Mouse (Mus musculus) heart, adult 2 months (tissue): Measurements from ENCODE around the gene Fam129b. TPM values are rescaled to one million over a fixed set of nuclear protein-coding genes. Genes with fewer than 3 reads are reported as not detected.

Source experiments
- DNase-seq, 2 experiments: peaks; one replicate each; pipeline ENCODE4 v3.0.0; 2021
- H3K27ac ChIP-seq: fragments of 200-600 bp; 2 replicates; pipeline ENCODE4 v1.8.1; 2022
- H3K27me3 ChIP-seq: fragments of 200-500 bp; 2 replicates; pipeline ENCODE4 v1.6.1; 2012; ENCODE audit warnings: mild to moderate bottlenecking, low read length, inconsistent platforms, mixed read lengths; ENCODE audit not compliant: control insufficient read depth, insufficient read depth
- H3K36me3 ChIP-seq: fragments of 200-500 bp; 2 replicates; pipeline ENCODE4 v1.6.1; 2012; ENCODE audit warnings: low read length, inconsistent platforms; ENCODE audit not compliant: control insufficient read depth, insufficient read depth
- H3K4me1 ChIP-seq: fragments of 200-500 bp; 2 replicates; pipeline ENCODE4 v1.6.1; 2011; ENCODE audit warnings: low read length; ENCODE audit not compliant: control insufficient read depth, insufficient read depth
- H3K4me3 ChIP-seq: fragments of 200-600 bp; 2 replicates; pipeline ENCODE4 v1.8.1; 2022
- H3K79me2 ChIP-seq: fragments of 200-500 bp; replicated peaks from 2 replicates; pipeline ENCODE4 v1.6.1; 2012; ENCODE audit warnings: mild to moderate bottlenecking, inconsistent platforms, low read length, moderate library complexity, mixed read lengths; ENCODE audit not compliant: control insufficient read depth, insufficient read depth
- H3K9ac ChIP-seq: fragments of 200-500 bp; 2 replicates; pipeline ENCODE4 v1.6.1; 2012; ENCODE audit warnings: low read depth, mild to moderate bottlenecking, control low read depth, inconsistent platforms, low read length, mixed read lengths
- CTCF ChIP-seq: fragments of 200-600 bp; IDR thresholded peaks from 2 replicates; pipeline ENCODE4 v1.8.1; 2022; ENCODE audit warnings: antibody characterized with exemption, mild to moderate bottlenecking, moderate library complexity
- EP300 ChIP-seq: fragments of 200-500 bp; IDR thresholded peaks from 2 replicates; pipeline ENCODE4 v1.6.1; 2011; ENCODE audit warnings: low read depth, low read length, control low read depth; ENCODE audit not compliant: insufficient read depth
- POLR2A ChIP-seq: fragments of 200-500 bp; IDR thresholded peaks from 2 replicates; pipeline ENCODE4 v1.6.1; 2011; ENCODE audit warnings: mild to moderate bottlenecking, low read depth, low read length, control low read depth; ENCODE audit not compliant: insufficient read depth
- WGBS: fragments of 180-500 bp; shearing (Covaris S2); methylation state at CpG from one replicate; pipeline ENCODE4 v1.1.7; 2018; 5-methylcytosine and 5-hydroxymethylcytosine counted together
- intact Hi-C: fragments of 180-260 bp; cut with DNase I; formaldehyde crosslinking; loops from one replicate; pipeline ENCODE4 v1.15.1; 2025
- polyA plus RNA-seq: library from polyadenylated mRNA; depleted of rRNA; stranded (reverse); fragments of >200 nt; gene quantifications from 2 replicates; pipeline ENCODE4 v1.2.3, GENCODE M21; 2012
- total RNA-seq, 2 experiments: library from RNA; stranded (reverse); gene quantifications; 2 replicates each; pipeline ENCODE4 v1.2.3; 2021

Gene Fam129b
- total and polyA plus RNA-seq, 3 experiments, result 19.5 to 21.0 (median 20.0) TPM

DNA sequence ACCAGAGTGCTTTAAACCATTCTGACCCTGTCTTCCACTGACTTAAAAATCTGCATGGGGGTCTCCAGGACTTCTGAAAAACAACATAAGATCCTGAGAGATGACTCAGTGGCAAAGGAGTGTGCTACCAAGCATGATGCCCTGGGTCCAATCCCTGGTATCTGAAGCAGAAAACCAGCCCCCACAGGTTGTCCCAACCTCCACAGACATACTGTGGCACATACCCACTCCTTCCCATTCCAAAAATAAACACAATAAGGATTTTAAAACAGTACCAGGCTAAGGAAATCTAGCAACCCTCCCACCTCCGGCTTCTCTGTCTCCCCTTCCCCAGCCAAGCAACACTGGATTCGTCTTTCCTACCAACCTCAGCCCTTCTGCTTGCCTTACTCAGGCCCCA, 36.7 kb upstream of the Fam129b start:
- Histone ChIP-seq H3K4me3 (no peak overlapping the region), H3K9ac (no peak overlapping the region), H3K79me2 (no peaks in the 10 kb centered on the region; the same call in 1 of the 2 replicates), H3K27me3 (no peaks in the 10 kb centered on the region), H3K27ac (no peak overlapping the region; the same call in 1 of the 2 replicates), H3K36me3 (no peaks in the 10 kb centered on the region), H3K4me1 (peaks cover 21% of the 10 kb centered on the region)
- DNase-seq, result no peak
- intact Hi-C loops, result no loop called here
- WGBS, result 56% methylated on average over 2 of the region's 2 CpGs
- no peak for TF ChIP-seq EP300
- TF ChIP-seq CTCF, result no peak
- no peak for TF ChIP-seq POLR2A

DNA sequence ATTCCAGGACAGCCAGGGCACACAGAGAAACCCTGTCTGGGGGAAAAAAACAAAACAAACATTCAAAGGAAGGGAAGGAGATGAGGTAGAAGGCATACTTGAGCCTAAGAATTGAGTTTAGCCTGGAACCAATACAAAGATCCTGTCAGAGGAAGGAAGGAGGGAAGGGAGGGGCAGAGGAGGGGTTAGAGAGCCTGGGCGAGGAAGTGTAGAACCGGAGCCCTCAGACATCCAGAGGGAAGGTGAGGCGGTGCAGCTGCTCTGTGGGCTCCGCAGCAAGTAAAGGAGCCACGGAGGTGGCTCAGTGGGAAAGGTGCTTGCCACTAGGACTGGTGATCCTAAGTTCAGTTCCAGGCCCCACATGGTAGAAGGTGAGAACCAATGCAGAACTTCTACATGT, 34.8 kb upstream of the Fam129b start:
- Histone ChIP-seq H3K36me3 (no peaks in the 10 kb centered on the region), H3K27me3 (no peaks in the 10 kb centered on the region), H3K4me3 (no peak overlapping the region), H3K4me1 (peaks cover 11% of the 10 kb centered on the region), H3K79me2 (no peaks in the 10 kb centered on the region; the same call in 1 of the 2 replicates), H3K27ac (peak overlapping the region; percentile 47), H3K9ac (no peak overlapping the region)
- peak in 1 of 2 experiments; percentile 20 for DNase-seq
- intact Hi-C loops, result no loop called here
- TF ChIP-seq CTCF (no peak), POLR2A (peak; percentile 73)
- WGBS, result 38% methylated on average over 5 of the region's 5 CpGs

DNA sequence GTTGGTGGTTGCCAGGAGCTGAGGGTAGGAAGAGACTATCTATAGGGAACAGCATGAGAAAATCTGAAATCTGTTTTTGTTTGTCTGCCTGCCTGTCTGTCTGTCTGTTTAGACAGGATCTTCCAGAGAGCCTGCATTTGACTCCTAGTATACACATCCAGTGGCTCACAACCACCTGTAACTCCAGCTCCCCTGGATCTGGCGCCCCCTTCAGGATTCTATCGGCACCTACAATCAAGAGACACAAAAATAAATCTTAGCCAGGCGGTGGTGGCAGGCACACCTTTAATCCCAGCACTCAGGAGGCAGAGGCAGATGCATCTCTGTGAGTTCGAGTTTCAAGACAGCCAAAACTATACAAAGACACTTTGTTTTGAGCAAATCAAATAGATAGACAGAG, 33.4 kb upstream of the Fam129b start:
- no peak overlapping the region for H3K27ac ChIP-seq
- intact Hi-C loops, result no loop called here
- 55% methylated on average over 4 of the region's 4 CpGs for WGBS

DNA sequence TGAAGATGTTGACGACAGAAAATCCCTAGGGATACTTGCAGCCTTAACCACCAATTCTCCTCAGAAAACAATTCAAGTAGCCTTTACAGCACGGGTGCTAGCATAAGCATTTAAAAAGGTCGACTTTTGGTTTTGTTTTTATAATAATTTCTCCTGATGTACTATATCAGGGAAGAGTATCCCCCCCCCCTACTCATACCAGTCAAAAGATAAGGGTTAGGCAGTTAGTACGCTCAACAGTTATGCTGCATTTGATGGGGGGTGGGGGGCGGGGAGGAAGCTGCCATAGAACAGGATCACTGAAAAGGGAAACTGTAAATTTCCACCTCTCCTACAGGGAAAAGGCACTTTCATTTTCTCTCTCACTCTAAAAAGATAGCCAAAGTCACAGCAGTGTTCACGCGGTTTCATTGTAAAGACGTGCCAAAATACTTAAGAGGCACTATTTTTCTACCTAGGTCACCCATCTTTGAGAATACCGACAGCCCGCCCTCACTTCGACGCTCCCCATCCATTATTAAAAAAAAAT, 30.3 kb upstream of the Fam129b start:
- 4% methylated on average over 12 of the region's 12 CpGs for WGBS
- peak overlapping the region; percentile 90 for H3K27ac ChIP-seq
- H3K9ac ChIP-seq, result peak overlapping the region; percentile 47; the same call in 1 of the 2 replicates
- H3K27me3 ChIP-seq, result no peaks in the 10 kb centered on the region
- H3K36me3 ChIP-seq, result no peaks in the 10 kb centered on the region
- no peaks in the 10 kb centered on the region for H3K79me2 ChIP-seq
- H3K4me1 ChIP-seq, result no peaks in the 10 kb centered on the region; the same call in 1 of the 2 replicates
- intact Hi-C loops, result loop anchor here (5.0 kb wide), 1 partner anchor 133 kb away; the partner anchor contains the start of gene Cdk9
- no peak for TF ChIP-seq POLR2A
- TF ChIP-seq EP300, result no peak
- TF ChIP-seq CTCF, result no peak
- peak overlapping the region; percentile 69 for H3K4me3 ChIP-seq
- no peak for DNase-seq

More for the DNA sequence above, 33.4 kb upstream of the Fam129b start:
- no peak for DNase-seq
- Histone ChIP-seq H3K4me1 (peaks cover 10% of the 10 kb centered on the region), H3K36me3 (no peaks in the 10 kb centered on the region), H3K9ac (no peak overlapping the region), H3K79me2 (no peaks in the 10 kb centered on the region; the same call in 1 of the 2 replicates), H3K27me3 (no peaks in the 10 kb centered on the region), H3K4me3 (no peak overlapping the region)
- TF ChIP-seq CTCF, result peak; percentile 66
- TF ChIP-seq POLR2A, result no peak
- TF ChIP-seq EP300, result no peak

DNA sequence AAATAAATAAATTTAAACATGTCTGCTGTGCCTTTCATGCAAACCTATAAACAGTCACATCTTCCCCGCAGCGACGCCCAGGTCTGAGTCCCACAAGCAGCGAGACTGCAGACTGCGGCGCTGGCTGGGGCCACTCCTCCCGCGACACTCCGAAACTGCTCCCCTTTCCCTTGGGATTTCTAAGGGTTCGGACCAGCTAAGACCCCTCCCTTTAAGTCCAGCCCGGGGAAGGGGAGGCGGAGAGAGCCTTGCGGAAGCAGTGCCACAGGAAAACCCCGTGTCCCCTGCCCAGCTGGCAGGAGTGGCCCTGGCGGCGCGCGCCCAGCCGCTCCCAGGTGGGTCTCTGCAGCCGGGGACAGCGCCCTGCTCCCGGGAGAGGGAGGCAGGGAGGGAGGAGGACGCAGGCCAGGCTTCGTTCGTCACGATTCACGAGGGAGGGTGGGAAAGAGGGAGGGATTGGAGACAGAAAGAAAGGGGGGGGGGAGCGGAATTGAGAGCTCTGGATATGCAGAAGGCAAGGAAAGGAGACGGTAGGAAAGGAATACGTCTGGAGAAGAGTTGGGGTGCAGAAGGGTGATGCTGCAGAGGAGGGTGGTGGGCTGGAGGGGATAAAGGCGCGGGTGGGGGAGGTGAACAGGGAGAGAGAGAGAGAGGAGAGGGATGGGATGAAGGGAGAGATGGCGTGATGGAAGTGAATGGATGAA, 29.7 kb upstream of the Fam129b start:
- Histone ChIP-seq H3K79me2 (no peaks in the 10 kb centered on the region), H3K4me1 (no peaks in the 10 kb centered on the region; the same call in 1 of the 2 replicates), H3K36me3 (no peaks in the 10 kb centered on the region), H3K4me3 (peak overlapping the region; percentile 69), H3K27me3 (no peaks in the 10 kb centered on the region), H3K27ac (peak overlapping the region; percentile 90), H3K9ac (peak overlapping the region; percentile 86)
- intact Hi-C loops, result loop anchor here (5.0 kb wide), 1 partner anchor 134 kb away; the partner anchor contains the start of gene Cdk9
- under 1% methylated on average over 32 of the region's 33 CpGs for WGBS
- peak; percentile 78 to 81 for DNase-seq
- no peak for TF ChIP-seq EP300
- TF ChIP-seq POLR2A, result peak; percentile 45; the same call in 1 of the 2 replicates
